Mouse (Mus musculus): ENCODE results near the gene Rbbp7. TPM values are rescaled to one million over a fixed set of nuclear protein-coding genes. Genes with fewer than 3 reads are reported as not detected.
A peak's percentile ranks its signal among the peaks of the same experiment; 100 is the strongest.

Rbbp7 gene
- polyA plus RNA-seq, 1 experiment from 2014 or later, result 530 TPM

- no peaks in the 10 kb centered on the region for H3K9me3 ChIP-seq (ENCODE audit: control insufficient read depth, low read length)
- 26% methylated on average over 9 of the region's 9 CpGs for WGBS
- H3K4me1 ChIP-seq (replicated peaks; ENCODE audit: control insufficient read depth, insufficient read depth, low read length), result no peaks in the 10 kb centered on the region
- no peak overlapping the region for H3K4me2 ChIP-seq (ENCODE audit: low read depth, low read length)
- no peak overlapping the region for H3K9ac ChIP-seq (ENCODE audit: low read length)
- no peaks in the 10 kb centered on the region for H3K36me3 ChIP-seq (ENCODE audit: control insufficient read depth, insufficient read depth, low read length)
- H3K27me3 ChIP-seq (ENCODE audit: control insufficient read depth, insufficient read depth, low read depth, low read length), result peaks cover 3% of the 10 kb centered on the region; the same call in 1 of the 2 replicates
- H3K4me3 ChIP-seq (ENCODE audit: low read length), result no peak overlapping the region
- no peak for ATAC-seq (ENCODE audit: low read depth)
- H3K27ac ChIP-seq (ENCODE audit: low read length), result no peak overlapping the region
Measured at GRCm38 (mm10) chrX:162748696-162749420, 11.3 kb upstream of the Rbbp7 start.

GRCm38 (mm10) chrX:162752418-162752817, 7.8 kb upstream of the Rbbp7 start:
- Histone ChIP-seq H3K36me3 (ENCODE audit: control insufficient read depth, insufficient read depth, low read length) (no peaks in the 10 kb centered on the region), H3K4me1 (replicated peaks; ENCODE audit: control insufficient read depth, insufficient read depth, low read length) (no peaks in the 10 kb centered on the region), H3K4me3 (ENCODE audit: low read length) (no peak overlapping the region), H3K27ac (ENCODE audit: low read length) (no peak overlapping the region), H3K27me3 (ENCODE audit: control insufficient read depth, insufficient read depth, low read depth, low read length) (0 out of 2 replicates have a peak, but pooled peaks cover 3% of the 10 kb centered on the region), H3K9me3 (ENCODE audit: control insufficient read depth, low read length) (no peaks in the 10 kb centered on the region), H3K9ac (ENCODE audit: low read length) (no peak overlapping the region), H3K4me2 (ENCODE audit: low read depth, low read length) (no peak overlapping the region)
- ATAC-seq (ENCODE audit: low read depth), result no peak
- 93% methylated on average over 2 of the region's 2 CpGs for WGBS

GRCm38 (mm10) chrX:162754314-162754713, 5.9 kb upstream of the Rbbp7 start:
- Histone ChIP-seq H3K9ac (ENCODE audit: low read length) (no peak overlapping the region), H3K9me3 (ENCODE audit: control insufficient read depth, low read length) (no peaks in the 10 kb centered on the region), H3K4me3 (ENCODE audit: low read length) (no peak overlapping the region), H3K4me1 (replicated peaks; ENCODE audit: control insufficient read depth, insufficient read depth, low read length) (peaks cover 4% of the 10 kb centered on the region; the same call in 1 of the 2 replicates), H3K36me3 (ENCODE audit: control insufficient read depth, insufficient read depth, low read length) (no peaks in the 10 kb centered on the region), H3K27ac (ENCODE audit: low read length) (no peak overlapping the region), H3K4me2 (ENCODE audit: low read depth, low read length) (no peak overlapping the region), H3K27me3 (ENCODE audit: control insufficient read depth, insufficient read depth, low read depth, low read length) (0 out of 2 replicates have a peak, but pooled peaks cover 3% of the 10 kb centered on the region)
- WGBS, result 82% methylated on average over 4 of the region's 4 CpGs
- ATAC-seq (ENCODE audit: low read depth), result no peak

- Histone ChIP-seq H3K9me3 (ENCODE audit: control insufficient read depth, low read length) (no peaks in the 10 kb centered on the region), H3K9ac (ENCODE audit: low read length) (no peak overlapping the region), H3K27ac (ENCODE audit: low read length) (no peak overlapping the region), H3K4me2 (ENCODE audit: low read depth, low read length) (no peak overlapping the region), H3K4me1 (replicated peaks; ENCODE audit: control insufficient read depth, insufficient read depth, low read length) (peaks cover 5% of the 10 kb centered on the region; the same call in 1 of the 2 replicates), H3K36me3 (ENCODE audit: control insufficient read depth, insufficient read depth, low read length) (no peaks in the 10 kb centered on the region), H3K27me3 (ENCODE audit: control insufficient read depth, insufficient read depth, low read depth, low read length) (0 out of 2 replicates have a peak, but pooled peaks cover 3% of the 10 kb centered on the region), H3K4me3 (ENCODE audit: low read length) (no peak overlapping the region)
- 55% methylated on average over 7 of the region's 7 CpGs for WGBS
- ATAC-seq (ENCODE audit: low read depth), result no peak
Measured at GRCm38 (mm10) chrX:162756058-162756457, 4.1 kb upstream of the Rbbp7 start.

- Histone ChIP-seq H3K36me3 (ENCODE audit: control insufficient read depth, insufficient read depth, low read length) (peaks cover 4% of the 10 kb centered on the region; the same call in 1 of the 2 replicates), H3K4me1 (replicated peaks; ENCODE audit: control insufficient read depth, insufficient read depth, low read length) (peaks cover 5% of the 10 kb centered on the region; the same call in 1 of the 2 replicates), H3K27me3 (ENCODE audit: control insufficient read depth, insufficient read depth, low read depth, low read length) (no peaks in the 10 kb centered on the region), H3K9me3 (ENCODE audit: control insufficient read depth, low read length) (no peaks in the 10 kb centered on the region), H3K4me2 (ENCODE audit: low read depth, low read length) (peak overlapping the region; percentile 54), H3K9ac (ENCODE audit: low read length) (peak overlapping the region; percentile 67), H3K27ac (ENCODE audit: low read length) (peak overlapping the region; percentile 96), H3K4me3 (ENCODE audit: low read length) (peak overlapping the region; percentile 38)
- 28% methylated on average over 19 of the region's 32 CpGs for WGBS
- peak; percentile 19; the same call in 1 of the 2 replicates for ATAC-seq (ENCODE audit: low read depth)
Measured at GRCm38 (mm10) chrX:162759251-162760114, 719 bp upstream of the Rbbp7 start.

- Histone ChIP-seq H3K4me2 (ENCODE audit: low read depth, low read length) (peak overlapping the region; percentile 62), H3K9ac (ENCODE audit: low read length) (peak overlapping the region; percentile 79), H3K27me3 (ENCODE audit: control insufficient read depth, insufficient read depth, low read depth, low read length) (no peaks in the 10 kb centered on the region), H3K9me3 (ENCODE audit: control insufficient read depth, low read length) (no peaks in the 10 kb centered on the region), H3K4me3 (ENCODE audit: low read length) (peak overlapping the region; percentile 61), H3K4me1 (replicated peaks; ENCODE audit: control insufficient read depth, insufficient read depth, low read length) (peaks cover 5% of the 10 kb centered on the region; the same call in 1 of the 2 replicates), H3K36me3 (ENCODE audit: control insufficient read depth, insufficient read depth, low read length) (peaks cover 4% of the 10 kb centered on the region; the same call in 1 of the 2 replicates), H3K27ac (ENCODE audit: low read length) (peak overlapping the region; percentile 99)
- no peak for ATAC-seq (ENCODE audit: low read depth)
- 15% methylated on average over 29 of the region's 50 CpGs for WGBS
Measured at GRCm38 (mm10) chrX:162760958-162761515, 835 bp downstream of the Rbbp7 start.

- ATAC-seq (ENCODE audit: low read depth), result no peak
- H3K9me3 ChIP-seq (ENCODE audit: control insufficient read depth, low read length), result no peaks in the 10 kb centered on the region
- H3K27ac ChIP-seq (ENCODE audit: low read length), result no peak overlapping the region
- H3K4me2 ChIP-seq (ENCODE audit: low read depth, low read length), result peak overlapping the region; percentile 62
- H3K4me1 ChIP-seq (replicated peaks; ENCODE audit: control insufficient read depth, insufficient read depth, low read length), result peaks cover 5% of the 10 kb centered on the region; the same call in 1 of the 2 replicates
- peak overlapping the region; percentile 61 for H3K4me3 ChIP-seq (ENCODE audit: low read length)
- peaks cover 4% of the 10 kb centered on the region; the same call in 1 of the 2 replicates for H3K36me3 ChIP-seq (ENCODE audit: control insufficient read depth, insufficient read depth, low read length)
- WGBS, result 22% methylated on average over 9 of the region's 9 CpGs
- peak overlapping the region; percentile 79 for H3K9ac ChIP-seq (ENCODE audit: low read length)
- H3K27me3 ChIP-seq (ENCODE audit: control insufficient read depth, insufficient read depth, low read depth, low read length), result no peaks in the 10 kb centered on the region
Measured at GRCm38 (mm10) chrX:162761716-162762395, 1.7 kb downstream of the Rbbp7 start.

GRCm38 (mm10) chrX:162770726-162771125, 10.5 kb downstream of the Rbbp7 start:
- H3K4me1 ChIP-seq (replicated peaks; ENCODE audit: control insufficient read depth, insufficient read depth, low read length), result no peaks in the 10 kb centered on the region
- H3K36me3 ChIP-seq (ENCODE audit: control insufficient read depth, insufficient read depth, low read length), result 0 out of 2 replicates have a peak, but pooled peaks cover 10% of the 10 kb centered on the region
- H3K27me3 ChIP-seq (ENCODE audit: control insufficient read depth, insufficient read depth, low read depth, low read length), result no peaks in the 10 kb centered on the region
- ATAC-seq (ENCODE audit: low read depth), result no peak
- H3K4me2 ChIP-seq (ENCODE audit: low read depth, low read length), result no peak overlapping the region
- H3K4me3 ChIP-seq (ENCODE audit: low read length), result no peak overlapping the region
- 68% methylated on average over 1 of the region's 1 CpGs for WGBS
- H3K9me3 ChIP-seq (ENCODE audit: control insufficient read depth, low read length), result no peaks in the 10 kb centered on the region
- H3K27ac ChIP-seq (ENCODE audit: low read length), result no peak overlapping the region
- H3K9ac ChIP-seq (ENCODE audit: low read length), result no peak overlapping the region

All from lung, embryonic 16.5 days (tissue).